Mouse (Mus musculus) retina, embryonic 14.5 days (tissue): ENCODE measurements around the gene Cib2.
A peak's percentile ranks its signal among the peaks of the same experiment; 100 is the strongest.
"Not testable (repeated sequence)": the region's sequence is repeated elsewhere in the genome, so short reads cannot be mapped to it uniquely, and the experiment has no call there.

Source experiments
- DNase-seq: peaks from one replicate; pipeline ENCODE4 v3.0.0-alpha.2; 2015; ENCODE audit warnings: low spot score

Gene Cib2

DNA sequence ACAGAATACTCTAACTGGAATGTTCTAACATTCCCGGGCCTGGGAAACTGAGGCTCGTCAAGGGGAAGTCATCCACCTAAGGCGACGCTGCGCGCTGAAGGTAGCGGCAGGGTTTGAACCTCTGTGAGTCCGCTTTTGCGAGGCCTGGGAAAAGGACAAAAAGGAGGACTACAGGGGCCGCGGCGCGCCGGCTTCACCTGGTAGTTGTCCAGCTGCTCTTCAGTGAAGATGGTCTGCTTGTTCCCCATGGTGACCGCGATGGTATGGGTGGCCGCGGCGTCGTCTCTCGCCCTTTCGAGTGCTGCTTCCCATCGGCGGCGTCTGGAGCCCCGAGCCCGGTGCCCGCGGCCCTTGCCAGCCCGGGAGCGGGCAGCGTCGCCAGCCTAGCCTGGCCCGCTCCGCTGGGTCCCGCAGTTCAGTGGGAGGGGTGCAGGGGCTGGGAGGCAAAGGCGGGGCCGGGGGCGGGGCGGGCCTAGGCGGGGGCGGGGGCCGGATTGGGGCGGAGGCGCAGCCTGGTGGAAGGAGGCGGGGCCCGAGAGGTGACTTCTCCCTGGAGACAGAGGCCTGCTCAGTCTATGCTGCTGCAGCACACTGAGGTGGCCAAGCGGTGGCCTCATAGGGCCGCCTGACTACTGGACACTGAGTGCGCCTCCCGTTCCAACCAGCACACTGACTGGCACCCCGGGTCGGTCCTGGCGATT, at the start of gene Cib2:
Gene Cib2, minus strand, starts transcription at position 448 of the 701 bp plus-strand sequence.
- peak; percentile 89 for DNase-seq

DNA sequence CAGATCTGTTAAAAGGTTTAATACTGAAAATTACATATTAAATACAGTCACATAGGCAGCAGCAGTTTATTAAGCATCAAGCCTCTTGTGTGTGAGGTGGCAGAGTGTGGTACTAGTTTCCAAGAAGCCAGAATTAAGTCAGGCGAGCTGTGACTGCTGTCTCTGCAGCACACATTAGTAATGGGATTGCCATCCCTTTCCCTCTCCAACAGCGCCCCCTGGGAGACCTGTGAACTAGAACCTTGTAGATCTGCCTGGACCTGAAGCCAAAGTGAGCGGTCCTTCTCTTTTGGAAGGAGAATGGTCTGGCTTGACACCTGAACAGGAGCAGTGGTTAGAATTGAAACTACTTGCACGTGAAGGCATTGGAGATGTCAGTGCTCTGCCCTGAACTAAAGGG, 44.9 kb upstream of the Cib2 start:
- peak; percentile 77 for DNase-seq

DNA sequence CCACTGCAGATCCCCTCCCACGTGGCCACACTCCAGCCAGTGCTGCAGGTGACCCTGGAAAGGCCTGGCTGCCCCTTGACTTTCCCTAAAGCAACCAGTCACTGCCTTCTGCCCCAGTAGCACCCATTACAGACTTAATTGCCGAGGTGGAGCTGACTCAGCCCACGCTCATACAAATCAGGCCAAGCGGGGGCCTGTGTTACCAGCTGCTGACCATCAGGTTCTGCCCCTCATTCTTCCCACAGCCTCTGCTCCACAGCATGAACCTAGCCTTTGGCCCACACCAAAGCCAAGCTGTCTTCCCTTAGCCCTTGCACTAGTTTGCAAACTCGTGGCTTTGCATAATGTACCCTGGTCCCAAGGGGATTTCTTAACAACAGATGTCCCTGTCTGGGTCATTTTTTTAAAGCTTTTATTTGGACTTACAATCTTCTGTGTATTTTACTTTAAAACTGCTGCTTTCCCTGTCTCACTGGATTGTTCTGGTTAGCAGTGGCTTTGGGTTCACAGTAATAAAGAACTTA, 44.2 kb upstream of the Cib2 start:
- no peak for DNase-seq

DNA sequence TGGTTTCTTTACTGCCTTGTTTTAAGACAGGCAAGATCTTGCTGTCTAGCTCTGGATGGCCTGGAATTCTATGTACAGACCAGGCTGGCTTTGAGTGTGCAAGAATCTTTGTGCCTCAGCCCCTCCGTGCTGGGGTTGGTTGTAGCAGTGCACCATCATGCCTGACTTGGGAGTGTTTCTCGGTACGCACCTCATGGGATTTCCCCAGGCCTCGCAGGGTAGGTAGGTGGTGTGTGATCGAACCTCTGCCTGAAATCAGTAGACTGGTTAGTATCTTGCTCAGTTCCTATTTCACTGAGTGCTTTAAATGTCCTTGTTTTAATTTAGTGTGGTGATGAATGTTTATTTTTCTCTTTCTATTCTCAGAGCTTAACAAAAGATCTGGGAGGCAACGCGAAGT, 42.9 kb upstream of the Cib2 start:
- no peak for DNase-seq

DNA sequence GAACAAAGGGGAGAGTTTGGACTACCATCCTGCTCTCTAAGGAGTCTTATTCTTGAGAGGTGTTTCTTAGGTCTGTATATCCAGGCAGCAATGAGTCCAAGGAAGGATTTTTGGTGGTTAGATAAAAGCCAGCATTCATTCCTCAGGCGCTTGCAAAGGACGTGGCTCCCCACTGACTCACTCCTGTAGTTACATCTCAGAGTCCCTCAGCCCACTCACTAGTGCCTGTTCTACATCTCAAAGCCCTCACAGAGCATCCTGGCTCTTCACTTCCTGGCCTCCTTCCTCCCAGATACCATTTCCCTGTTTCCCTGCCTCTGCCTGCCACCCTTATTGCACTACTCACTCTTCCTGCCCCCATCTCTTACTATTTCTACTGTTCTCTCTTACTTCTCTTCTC, 42.4 kb upstream of the Cib2 start:
- no peak for DNase-seq

DNA sequence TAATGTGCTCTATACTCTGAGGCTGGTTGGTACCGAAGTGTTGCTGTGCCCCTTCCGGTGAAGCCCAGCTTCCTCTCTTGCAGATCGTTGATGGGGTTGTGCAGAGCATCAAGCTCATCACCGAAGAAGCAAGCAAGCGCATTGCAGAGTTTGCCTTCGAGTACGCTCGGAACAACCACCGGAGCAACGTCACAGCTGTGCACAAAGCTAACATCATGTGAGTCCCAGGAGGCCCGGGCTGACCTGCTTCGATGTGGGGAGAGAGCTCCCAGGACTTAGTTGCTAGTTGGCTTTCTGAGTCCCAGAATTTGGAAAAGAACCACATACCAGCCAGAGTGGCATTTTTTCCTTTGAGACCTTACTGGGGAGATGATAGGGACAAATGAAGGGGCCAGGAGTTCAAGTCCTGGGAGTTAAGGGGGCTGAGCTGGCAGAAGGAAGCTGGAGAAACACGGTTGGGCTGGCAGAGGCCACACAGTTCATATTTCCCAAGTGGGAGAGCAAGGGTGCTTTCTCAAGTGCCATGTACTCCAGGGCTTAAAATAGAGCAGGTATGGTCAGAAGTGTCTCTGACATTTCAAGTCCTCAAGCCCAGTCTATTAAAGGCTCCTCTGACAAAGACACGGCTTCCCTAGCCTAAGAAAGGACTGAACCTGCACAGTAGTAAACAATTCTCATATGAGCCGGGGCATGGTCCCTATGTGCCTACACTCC, 36.9 kb upstream of the Cib2 start:
- DNase-seq: no peak

DNA sequence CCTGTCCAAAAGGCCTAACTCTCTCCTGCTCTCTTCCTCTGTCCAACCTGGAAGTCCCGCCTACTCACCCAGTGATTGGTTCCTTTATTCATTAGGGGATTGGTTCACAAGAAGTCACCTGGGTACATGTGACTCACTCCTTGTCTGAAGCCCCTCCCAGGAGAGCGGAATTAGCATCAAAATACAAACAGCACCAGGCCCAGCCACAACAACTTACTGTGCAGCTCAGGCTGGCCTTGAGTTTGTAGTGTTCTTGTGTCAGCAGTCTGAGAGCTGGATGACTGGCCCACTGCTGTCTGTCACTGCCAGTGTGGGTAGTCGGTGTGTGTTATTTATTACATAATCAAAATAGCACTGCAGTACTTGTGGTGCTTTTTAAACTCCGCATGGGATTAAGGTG, 33.6 kb upstream of the Cib2 start:
- DNase-seq: not testable (repeated sequence)

DNA sequence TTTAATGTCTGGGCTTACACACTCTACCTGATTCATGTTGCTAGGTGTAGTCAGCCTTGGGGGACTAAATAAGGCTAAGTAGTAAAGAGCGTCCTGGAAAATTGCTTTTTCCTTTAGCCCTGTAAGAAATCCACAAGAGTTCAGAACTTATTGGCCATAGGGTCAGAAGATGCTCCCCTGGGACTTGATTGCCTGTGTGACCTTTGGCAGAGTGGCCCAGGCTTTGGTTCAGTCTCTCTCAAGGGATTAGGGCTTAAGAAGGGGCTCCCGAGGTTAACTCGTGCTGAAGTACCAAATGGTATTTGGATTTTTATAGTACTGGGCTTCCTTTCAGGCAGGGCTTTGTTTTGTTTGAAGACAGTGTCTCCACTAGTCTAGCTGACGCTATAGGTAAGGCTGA, 27.8 kb upstream of the Cib2 start:
- DNase-seq: no peak

DNA sequence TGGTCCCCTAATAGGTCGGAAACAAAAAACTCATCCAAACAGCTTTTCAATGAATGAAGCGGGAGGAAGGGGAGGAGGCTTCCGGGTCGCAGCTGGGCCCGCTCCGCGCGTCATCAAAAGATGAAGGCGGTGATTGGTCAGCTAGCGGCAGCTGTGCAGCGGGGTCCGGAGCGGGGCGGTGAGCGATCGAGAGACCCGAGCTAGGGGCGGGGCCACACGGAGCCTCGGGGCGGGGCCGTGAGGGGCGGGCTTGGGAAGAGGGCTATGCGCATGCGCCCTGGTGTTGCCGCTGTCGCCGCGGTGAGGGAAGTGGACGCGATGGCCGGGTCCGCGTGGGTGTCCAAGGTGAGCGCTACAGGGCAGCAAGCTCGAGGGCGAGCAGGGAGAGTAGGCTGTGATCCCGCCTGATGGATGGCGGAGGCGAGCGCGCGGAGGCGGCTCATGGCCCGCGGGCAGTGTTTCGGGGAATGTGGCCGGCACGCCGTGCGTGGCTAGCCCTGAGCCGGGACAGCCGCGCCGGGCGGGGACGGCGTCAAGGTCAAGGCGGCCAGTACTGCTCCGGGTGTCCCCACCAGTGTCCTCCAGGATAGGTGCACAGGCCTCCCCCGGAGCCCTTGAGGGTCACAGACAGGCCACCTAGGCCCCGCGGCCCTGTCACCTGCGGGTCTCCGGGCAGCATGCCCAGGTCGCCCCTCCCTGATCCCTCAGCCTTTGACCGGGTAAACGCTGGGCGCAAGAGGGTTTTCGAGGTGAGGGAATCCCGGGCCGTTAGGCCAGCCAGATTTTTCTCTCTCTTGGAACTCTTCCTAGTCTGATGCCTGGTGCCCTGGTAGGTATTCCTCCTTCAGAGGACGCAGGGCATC, 26.4 kb upstream of the Cib2 start, which contains the start of gene Idh3a:
Gene Idh3a, plus strand, starts transcription at position 136 of the 863 bp plus-strand sequence.
- DNase-seq: peak; percentile 99

DNA sequence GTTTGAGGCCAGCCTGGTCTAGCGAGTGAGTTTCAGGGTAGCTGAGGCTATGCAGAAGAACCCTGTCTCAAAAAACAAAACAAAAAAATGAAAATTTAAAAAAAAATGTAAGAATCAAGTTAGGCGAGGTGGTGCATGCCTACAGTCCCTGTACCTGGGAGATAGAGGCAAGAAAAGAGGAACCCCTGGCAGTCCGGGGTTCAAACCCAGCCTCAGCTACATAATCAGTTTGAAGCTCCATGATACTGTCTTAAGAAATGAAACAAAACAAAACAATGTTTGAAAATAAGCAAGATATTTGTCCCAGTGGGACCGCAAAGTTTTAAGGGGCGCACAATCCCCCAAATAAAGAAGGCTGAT, 25.8 kb upstream of the Cib2 start:
- DNase-seq: no peak

DNA sequence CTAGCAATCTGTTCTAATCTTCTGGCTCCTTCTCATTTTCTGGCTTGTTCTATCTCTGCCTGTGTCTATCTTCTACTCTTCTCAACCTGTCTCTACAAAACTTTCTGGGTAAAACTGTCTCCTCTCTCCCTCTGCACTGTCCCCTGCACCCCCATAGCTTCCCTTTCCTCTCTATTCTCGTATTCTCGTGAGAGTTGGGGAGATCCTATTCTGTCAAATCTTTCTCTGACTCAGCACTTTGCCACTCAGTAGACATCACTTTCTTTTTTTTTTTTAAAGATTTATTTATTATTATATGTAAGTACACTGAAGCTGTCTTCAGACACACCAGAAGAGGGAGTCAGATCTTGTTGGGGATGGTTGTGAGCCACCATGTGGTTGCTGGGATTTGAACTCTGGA, 24.1 kb upstream of the Cib2 start:
- not testable (repeated sequence) for DNase-seq

DNA sequence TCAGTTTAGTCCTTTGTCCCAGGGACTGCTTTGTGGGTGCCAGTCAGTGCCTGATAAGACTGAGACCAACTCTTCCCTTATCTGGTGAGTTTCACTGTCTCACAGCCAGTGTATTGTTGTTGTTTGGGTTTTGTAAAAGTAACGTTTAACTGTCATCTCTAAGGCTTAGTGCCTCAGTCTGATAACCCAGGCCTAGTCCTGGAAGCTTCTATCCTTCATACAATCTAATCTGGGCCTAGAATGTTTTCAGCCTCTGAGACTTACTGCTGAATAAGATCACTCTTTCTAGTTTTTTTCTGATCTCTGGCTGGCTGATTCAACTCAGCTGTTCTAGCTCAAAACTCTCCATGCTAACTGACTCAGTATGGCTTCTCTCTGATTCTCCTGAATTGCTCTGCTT, 23.7 kb upstream of the Cib2 start:
- no peak for DNase-seq

DNA sequence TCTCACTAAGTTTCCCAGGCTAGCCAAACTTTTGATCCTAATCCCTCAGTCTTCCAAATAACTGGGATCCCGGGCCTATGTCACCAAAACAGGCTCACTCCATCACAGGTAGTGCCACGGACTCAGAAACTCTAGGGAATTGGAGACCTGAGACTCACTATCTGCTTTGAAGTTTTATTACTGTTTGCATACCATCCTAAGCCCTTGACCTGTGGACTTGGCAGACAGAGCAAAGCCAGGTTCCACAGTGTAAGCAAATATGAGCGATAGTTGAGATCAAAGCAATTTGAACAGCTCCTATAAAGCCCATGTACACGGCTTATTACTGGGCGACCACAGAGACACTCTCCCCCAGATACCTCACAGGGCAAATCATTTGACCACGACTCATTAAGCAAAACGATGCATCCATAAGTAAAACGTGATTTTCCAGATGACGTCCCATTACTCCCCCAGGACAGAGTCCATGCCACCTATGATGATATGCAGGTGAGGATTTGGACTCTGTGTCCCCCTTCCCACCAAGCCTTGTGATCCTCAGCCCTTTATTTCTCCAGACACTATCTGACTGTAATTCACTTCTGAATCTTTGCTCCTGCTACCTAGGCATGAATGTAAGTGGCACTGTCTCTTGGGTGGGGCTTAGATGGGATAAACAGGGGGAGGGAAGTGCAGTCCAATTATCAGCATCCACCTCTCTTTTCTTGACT, 11.3 kb upstream of the Cib2 start:
- DNase-seq: no peak

DNA sequence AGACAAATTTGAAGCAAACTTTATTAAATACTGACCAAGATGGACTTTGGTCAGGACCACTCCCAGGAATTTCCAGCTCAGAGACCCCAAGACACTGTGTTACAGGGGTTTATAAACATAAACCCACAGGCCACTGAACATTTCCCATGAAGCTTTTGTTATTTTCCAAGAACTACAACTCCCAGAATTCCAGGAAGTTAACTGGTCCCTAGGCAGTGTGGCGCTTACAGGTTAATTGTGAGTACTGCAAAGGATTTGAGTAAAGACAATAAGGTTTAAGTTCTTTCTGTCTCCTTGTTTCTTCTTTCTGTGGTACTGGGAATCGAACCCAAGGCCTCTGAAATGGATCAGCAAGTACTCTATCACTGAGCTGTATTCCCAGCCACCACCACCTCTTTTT, 8.7 kb upstream of the Cib2 start:
- DNase-seq: peak; percentile 32

DNA sequence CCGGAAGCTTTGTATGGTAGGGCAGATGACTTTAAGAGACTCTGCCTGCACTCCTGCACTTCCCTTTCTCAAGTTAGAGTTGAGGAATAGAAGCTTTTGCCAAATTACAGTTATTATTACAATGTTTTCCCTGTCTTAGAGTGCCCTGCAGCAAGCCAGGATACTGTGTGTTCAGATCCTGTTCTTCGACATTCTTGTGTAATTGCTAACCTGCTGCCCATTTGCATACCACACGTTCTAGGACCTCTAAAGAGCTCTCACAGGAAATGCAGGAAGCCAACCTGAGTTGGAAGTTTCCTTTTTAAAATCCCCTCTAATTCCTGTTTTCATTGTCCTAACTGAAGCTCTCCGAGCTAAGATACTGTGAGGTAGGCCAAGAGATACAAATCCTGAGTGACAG, 6.9 kb upstream of the Cib2 start:
- DNase-seq: no peak

DNA sequence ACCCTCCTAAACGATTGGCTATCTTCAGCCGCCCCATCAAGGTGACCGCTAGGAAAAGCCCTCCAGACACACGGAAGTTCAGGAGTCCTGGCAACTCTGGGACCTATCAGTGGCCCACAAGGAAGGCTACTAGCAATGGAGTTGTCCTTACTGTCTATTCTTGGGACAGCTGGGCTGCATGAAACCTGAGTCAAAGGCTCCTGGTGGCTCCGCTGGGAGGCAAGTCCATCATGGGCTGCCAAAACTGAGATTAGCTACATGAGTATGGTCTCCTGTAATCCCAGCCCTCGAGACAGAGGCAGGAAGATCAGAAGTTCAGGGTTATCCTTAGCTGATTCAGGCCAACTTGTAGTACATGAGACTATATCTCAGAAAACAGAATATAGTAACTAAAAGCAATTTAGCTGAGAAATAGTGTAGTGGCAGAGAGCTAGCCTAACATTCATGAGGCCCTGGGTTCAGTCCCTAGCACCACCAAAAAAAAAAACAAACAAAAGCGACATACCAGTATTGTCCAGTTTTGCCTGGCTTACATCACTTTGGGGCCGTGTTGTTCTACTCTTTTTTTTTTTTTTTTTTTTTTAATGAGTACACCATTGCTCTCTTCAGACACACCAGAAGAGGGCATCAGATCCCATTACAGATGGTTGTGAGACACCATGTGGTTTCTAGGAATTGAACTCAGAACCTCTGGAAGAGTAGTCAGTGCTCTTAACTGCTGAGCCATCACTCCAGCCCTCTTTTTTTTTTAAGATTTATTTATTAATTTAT, 998 bp upstream of the Cib2 start:
- DNase-seq: no peak

DNA sequence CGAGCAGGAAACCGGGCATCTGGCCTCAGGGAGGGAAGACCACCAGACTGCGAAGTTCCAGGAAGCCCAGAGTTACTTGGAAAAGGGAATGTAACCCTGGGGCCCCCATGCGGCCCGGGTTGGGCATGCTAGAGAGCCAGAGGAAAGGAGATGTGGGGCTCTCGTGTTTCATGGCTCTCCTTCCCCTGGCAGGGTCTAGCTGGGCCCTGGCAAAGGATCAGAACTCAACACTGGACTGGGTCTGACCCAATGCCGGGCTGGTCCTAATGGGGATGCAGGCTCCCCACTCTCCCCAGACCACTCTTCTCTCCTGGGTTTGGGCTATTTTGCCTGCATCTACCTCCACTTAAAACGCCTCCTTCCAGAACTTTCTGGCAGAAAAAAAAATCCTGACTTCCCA, 1.3 kb downstream of the Cib2 start:
- DNase-seq: no peak

DNA sequence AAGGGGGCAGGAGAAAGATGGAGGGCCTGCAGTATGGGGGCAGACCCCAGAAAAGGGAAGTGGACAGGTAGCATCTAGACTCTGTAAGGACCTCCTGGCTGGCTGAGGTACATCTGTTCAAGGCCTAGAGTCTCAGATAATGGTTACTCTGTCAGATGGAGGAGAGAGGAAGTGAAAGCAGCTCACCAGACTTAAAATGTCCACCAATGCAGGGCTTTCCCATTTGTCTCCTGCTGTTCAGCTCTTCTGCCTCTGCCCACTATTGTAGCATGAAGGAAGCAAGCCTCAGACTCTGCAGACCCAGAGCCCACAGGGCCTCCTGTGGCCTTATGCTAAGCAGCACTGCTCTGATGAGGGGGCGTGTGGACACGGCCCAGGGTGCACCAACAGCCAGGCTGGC, 5.0 kb downstream of the Cib2 start:
- DNase-seq: no peak

DNA sequence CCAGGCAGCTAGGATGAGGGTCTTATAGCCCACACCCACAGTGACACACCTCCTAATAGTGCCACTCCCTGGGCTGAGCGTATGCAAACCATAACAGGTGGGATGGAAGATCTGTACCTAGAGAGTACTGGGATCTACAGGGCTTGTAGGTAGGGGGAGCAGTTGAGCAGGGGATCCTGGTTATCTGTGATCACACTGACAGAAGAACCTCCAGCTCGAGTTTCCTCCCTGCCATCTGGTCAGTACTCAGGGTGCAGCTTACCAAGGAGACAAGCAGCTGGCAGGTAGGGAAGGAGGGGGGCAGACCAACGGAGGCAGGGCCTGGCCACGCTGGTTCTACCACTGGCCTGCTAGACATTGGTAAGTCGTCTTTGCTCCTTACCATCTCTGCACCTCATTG, 7.6 kb downstream of the Cib2 start:
- peak; percentile 65 for DNase-seq

DNA sequence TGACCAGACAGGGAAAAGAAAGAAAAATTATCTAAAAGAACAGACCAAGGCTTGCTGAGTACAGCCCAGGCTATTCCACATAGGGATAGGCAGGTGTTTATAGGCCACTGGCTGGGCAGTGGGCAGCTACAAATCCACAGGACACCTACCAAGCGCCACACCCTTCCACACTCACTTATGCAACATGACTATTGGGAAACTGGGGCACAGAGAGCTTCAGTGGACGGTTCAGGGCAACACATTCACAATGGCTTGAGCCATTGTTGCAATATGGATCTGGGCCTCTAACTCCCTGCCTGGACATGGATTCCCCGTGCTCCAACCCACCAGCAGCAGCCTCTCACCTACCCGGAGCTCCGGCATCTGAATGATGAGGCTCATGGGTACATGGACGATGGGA, 10.6 kb downstream of the Cib2 start:
- DNase-seq: no peak

DNA sequence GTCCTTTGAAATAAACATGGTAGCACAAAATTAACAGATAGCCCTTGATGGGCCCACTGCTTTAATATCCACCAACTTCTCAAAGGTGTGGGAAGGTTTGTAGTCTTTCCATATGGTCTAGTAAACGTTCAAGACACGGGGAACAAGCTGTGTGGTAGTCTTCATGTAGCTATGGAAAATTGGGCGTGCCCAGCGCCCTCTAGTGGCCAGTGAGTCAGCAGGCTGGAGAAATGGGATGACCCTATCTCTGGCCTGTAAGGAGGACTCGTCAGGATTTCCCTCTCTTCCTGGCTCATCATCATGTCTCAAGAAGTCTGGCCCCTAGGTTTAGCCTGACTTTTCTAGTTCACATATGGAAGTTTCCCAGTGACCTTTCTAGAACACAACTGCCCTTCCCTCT, 12.5 kb downstream of the Cib2 start:
- peak; percentile 77 for DNase-seq
